Mouse (Mus musculus): Measurements from ENCODE around the gene Cux1. TPM values are rescaled to one million over a fixed set of nuclear protein-coding genes. Genes with fewer than 3 reads are reported as not detected.

Cux1 gene
- total RNA-seq, 2 experiments from 2014 or later = 34.5 to 36.4 TPM

GRCm38 (mm10) chr5:136548776-136549175 lies 18.5 kb downstream of the Cux1 start:
- no peak for DNase-seq (ENCODE audit: low spot score in 2 of 2)
- no peak for TF ChIP-seq CTCF (conservative IDR thresholded peaks at IDR 0.05)
- Histone ChIP-seq H3K4me3 (no peak overlapping the region), H3K27ac (no peak overlapping the region)

GRCm38 (mm10) chr5:136545061-136545460 lies 22.2 kb downstream of the Cux1 start:
- no peak for TF ChIP-seq CTCF (conservative IDR thresholded peaks at IDR 0.05)

GRCm38 (mm10) chr5:136543171-136543570 lies 24.1 kb downstream of the Cux1 start:
- Histone ChIP-seq H3K27ac (no peak overlapping the region), H3K4me3 (no peak overlapping the region)
- TF ChIP-seq CTCF (conservative IDR thresholded peaks at IDR 0.05) = no peak
- no peak for DNase-seq (ENCODE audit: low spot score in 2 of 2)

More at GRCm38 (mm10) chr5:136545061-136545460, 22.2 kb downstream of the Cux1 start:
- DNase-seq (ENCODE audit: low spot score in 2 of 2) = no peak
- Histone ChIP-seq H3K4me3 (no peak overlapping the region), H3K27ac (no peak overlapping the region)

GRCm38 (mm10) chr5:136540952-136541351 lies 26.3 kb downstream of the Cux1 start:
- Histone ChIP-seq H3K27ac (no peak overlapping the region), H3K4me3 (no peak overlapping the region)
- DNase-seq (ENCODE audit: low spot score in 2 of 2) = peak; percentile 19 to 24
- no peak for TF ChIP-seq CTCF (conservative IDR thresholded peaks at IDR 0.05)

- Histone ChIP-seq H3K27ac (no peak overlapping the region), H3K4me3 (no peak overlapping the region)
- no peak for TF ChIP-seq CTCF (conservative IDR thresholded peaks at IDR 0.05)
- no peak for DNase-seq (ENCODE audit: low spot score in 2 of 2)
Measured at GRCm38 (mm10) chr5:136540055-136540838, 27.0 kb downstream of the Cux1 start.

- no peak for TF ChIP-seq CTCF (conservative IDR thresholded peaks at IDR 0.05)
- Histone ChIP-seq H3K27ac (no peak overlapping the region), H3K4me3 (no peak overlapping the region)
- DNase-seq (ENCODE audit: low spot score in 2 of 2) = no peak
Measured at GRCm38 (mm10) chr5:136536753-136537152, 30.5 kb downstream of the Cux1 start.

- Histone ChIP-seq H3K4me3 (no peak overlapping the region), H3K27ac (no peak overlapping the region)
- DNase-seq (ENCODE audit: low spot score in 2 of 2) = no peak
- TF ChIP-seq CTCF (conservative IDR thresholded peaks at IDR 0.05) = no peak
Measured at GRCm38 (mm10) chr5:136535976-136536725, 31.1 kb downstream of the Cux1 start.

GRCm38 (mm10) chr5:136535204-136535603 lies 32.1 kb downstream of the Cux1 start:
- Histone ChIP-seq H3K27ac (no peak overlapping the region), H3K4me3 (no peak overlapping the region)
- DNase-seq (ENCODE audit: low spot score in 2 of 2) = no peak
- TF ChIP-seq CTCF (conservative IDR thresholded peaks at IDR 0.05) = no peak

- no peak overlapping the region for H3K27ac ChIP-seq
- no peak for TF ChIP-seq CTCF (conservative IDR thresholded peaks at IDR 0.05)
- no peak for DNase-seq (ENCODE audit: low spot score in 2 of 2)
- no peak overlapping the region for H3K4me3 ChIP-seq
Measured at GRCm38 (mm10) chr5:136533371-136534276, 33.7 kb downstream of the Cux1 start.

GRCm38 (mm10) chr5:136531674-136532365 lies 35.5 kb downstream of the Cux1 start:
- no peak for TF ChIP-seq CTCF (conservative IDR thresholded peaks at IDR 0.05)
- H3K4me3 ChIP-seq = no peak overlapping the region

GRCm38 (mm10) chr5:136530931-136531330 lies 36.4 kb downstream of the Cux1 start:
- no peak for DNase-seq (ENCODE audit: low spot score in 2 of 2)
- TF ChIP-seq CTCF (conservative IDR thresholded peaks at IDR 0.05) = no peak
- Histone ChIP-seq H3K4me3 (no peak overlapping the region), H3K27ac (no peak overlapping the region)

More at GRCm38 (mm10) chr5:136531674-136532365, 35.5 kb downstream of the Cux1 start:
- H3K27ac ChIP-seq = no peak overlapping the region
- DNase-seq (ENCODE audit: low spot score in 2 of 2) = no peak

- H3K27ac ChIP-seq = no peak overlapping the region
- DNase-seq (ENCODE audit: low spot score in 2 of 2) = no peak
- no peak for TF ChIP-seq CTCF (conservative IDR thresholded peaks at IDR 0.05)
Measured at GRCm38 (mm10) chr5:136529165-136529564, 38.1 kb downstream of the Cux1 start.

More at GRCm38 (mm10) chr5:136529165-136529564, 38.1 kb downstream of the Cux1 start:
- H3K4me3 ChIP-seq = no peak overlapping the region
